Mouse (Mus musculus) MEL-GATA-1-ER (cell line): Measurements from ENCODE around the gene Grwd1.

Experiments used
- DNase-seq: peaks from one replicate; pipeline ENCODE4 v3.0.0-alpha.2; 2012; ENCODE audit warnings: low read depth; ENCODE audit errors: extremely low read depth

The Grwd1 gene

DNA sequence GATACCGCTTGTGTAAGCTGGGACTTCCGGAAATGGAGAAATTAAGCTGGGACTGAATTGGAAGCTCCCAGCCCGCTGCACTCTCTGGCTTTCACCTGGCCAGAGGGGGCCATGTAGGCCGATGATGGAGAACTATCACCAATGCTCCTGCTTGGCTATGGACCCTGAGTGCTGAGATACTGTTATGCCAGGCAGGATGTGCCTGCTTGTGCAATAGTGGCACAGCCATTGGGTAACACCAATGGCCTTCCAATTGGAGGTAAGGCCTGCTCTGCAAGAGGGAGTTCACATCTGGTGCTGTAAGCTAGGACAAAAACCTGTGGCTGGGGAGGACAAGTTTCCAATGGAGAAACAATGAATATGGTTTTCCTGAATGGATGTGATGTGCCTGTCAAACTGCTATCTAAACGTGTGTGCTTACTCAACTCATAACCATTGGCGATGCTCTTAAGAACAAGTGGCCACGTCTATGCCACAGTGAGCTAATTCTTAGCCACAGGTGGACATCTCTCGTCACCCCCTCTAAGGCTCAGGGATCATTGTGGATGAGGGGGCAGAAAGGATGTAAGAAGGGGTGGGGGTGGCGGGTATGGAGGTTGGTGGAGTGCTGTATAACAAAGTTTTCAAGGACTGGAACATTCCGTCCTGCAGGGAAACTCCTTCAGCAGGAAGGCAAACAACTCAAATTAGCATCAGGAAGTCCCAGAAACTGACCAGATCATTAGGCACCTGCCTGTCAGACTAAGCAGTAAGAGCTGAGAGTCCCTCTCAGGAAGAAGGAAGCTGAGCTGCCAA lies 12.4 kb upstream of the Grwd1 start:
- no peak for DNase-seq

DNA sequence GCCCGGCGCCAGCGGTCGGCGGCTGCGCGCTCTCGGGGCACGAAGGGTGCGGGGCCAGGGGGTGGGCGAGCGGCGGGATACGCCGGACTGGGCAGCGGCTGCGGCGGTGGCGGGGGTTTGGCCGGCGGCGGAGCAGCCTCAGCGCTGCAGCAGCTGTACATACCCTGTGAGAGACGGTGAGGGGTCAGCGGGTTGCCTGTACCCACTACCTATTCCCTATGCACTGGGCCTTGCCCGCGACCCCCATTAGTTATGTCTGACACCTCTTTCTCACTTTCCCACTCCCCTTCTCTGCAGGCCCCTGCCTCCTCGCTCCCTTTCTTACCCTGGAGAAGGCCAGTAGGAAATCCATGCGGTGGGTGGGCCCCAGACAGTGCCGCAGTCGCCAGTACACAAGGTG lies 3.2 kb upstream of the Grwd1 start:
- DNase-seq: no peak

DNA sequence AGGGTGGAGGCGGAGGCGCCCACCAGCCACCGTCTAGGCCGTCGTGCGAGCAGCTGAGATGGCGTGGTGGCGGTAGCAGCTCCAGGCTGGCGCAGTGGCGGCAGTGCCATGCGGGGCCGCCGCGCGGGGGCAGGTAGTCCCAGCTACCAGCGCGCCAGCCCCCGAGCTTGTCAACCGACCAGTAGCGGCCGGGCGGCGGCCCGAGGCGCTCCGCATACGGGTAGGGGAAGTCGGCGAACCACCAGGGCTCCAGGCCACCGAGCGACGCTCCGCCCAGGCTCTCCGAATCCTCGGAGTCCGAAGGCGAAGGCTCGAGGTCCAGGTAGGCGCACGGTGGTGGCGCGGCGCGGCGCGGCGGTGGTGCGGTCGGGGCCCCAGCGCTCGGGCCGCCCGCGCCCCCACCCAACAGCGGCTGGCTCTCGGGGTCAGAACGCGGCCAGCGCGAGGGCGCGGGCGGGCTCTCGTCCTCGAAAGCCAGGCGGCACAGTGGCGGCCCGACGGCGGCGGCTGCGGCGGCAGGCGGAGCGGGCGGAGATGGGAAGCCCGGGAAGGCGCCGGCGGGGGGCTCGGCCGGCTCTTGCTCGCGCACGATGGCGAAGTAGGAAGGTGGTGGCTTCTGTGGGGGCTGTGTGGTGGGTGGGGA lies 2.5 kb upstream of the Grwd1 start:
- no peak for DNase-seq

DNA sequence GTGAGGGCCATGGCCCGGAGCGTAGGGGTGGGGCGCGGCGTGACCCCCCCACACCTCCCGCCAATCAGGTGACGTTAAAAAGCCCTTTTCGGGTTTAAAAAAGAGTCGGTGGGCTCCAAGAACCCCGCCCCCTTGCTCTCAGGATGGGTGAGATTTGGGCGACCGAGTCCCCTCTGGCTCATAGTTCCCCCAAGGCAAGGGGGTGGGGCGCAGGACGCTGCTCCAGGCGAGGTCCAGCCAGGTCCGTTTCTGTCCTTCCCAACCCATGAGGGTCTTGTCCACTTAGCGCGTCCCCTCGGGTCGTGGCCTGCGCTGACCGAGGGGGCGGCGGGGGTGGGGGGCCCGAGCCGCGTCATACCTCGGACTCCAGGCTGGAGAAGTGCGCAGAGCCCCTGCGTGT lies 1.7 kb upstream of the Grwd1 start:
- no peak for DNase-seq

DNA sequence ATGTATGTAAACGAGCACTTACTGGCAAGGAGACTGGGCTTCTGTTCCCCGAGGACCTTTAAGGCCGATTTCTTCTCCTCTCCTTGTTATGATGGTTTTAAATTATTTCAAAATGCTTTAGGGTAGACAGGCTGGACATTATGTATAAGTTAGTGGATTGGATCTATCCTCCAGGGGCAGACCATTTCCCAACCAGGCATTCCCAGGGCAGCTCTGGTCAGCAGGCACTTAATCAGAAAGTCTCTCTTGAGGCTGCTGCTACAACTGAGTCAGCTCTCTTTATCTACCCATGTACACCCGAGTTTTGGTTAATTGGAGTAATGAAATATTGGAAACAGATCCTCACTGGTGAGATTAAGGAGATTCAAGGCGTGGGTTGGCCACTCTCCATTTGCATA lies 383 bp upstream of the Grwd1 start:
- no peak for DNase-seq

DNA sequence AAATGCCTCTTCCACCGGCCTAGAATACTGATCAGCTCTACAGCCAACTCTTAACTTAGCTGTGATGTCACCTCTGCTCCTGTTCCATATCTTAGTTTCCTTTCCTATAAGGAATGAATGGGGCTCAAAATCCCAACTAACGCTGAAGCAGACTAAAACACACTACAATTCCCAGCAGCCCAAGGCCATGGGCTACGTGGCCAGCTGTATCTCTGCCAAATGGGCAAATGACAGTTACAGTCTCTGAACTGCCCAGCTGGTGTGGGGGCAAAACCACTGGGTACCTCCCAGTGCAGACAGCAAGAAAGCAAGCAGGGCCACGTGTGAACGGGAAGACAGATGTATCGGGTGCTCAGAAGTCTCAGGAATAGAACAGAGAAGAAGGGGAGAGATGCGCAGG lies 4.1 kb downstream of the Grwd1 start:
- no peak for DNase-seq

DNA sequence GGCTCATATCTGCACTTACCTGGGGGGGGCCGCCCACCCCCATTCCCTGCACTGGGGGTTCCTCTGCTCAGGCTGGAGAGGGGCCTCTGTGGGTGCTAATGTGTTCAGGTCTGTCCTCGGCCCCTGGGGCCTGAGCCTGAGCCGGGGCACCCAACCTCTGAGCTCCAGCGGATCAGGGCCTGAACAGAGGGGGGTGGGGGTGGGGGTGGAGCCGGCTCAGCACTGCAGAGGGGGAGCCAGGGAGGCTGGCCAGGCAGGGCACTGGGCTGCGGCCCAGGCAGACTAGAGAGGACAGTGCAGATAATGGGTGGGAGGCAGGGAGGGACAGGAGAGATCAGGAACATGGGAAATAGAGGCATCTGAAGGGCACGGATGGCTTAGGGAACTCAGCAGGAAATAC lies 6.1 kb downstream of the Grwd1 start, which contains the start of gene Kcnj14:
TSS of gene Kcnj14 (minus strand) at position 185 of the 400 bp plus-strand sequence.
- no peak for DNase-seq

DNA sequence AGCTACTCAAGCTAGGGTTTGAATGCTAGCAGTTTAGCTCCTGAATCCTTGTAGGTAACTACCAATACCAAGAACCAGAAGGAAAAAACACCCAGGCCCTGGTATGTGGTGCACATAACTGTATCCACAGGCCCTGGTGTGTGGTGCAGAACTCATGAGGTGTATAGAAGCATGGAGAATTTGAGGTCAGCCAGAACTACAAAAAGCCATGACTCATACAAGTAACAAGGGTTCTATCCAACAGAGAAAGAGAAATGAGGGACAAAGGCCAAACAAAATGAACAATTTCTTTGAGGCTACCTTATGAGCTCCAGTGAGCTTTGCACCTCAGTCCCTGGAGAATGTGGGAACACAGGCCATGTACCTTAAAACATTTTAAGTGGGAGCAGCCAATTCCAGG lies 9.8 kb downstream of the Grwd1 start:
- DNase-seq: no peak

DNA sequence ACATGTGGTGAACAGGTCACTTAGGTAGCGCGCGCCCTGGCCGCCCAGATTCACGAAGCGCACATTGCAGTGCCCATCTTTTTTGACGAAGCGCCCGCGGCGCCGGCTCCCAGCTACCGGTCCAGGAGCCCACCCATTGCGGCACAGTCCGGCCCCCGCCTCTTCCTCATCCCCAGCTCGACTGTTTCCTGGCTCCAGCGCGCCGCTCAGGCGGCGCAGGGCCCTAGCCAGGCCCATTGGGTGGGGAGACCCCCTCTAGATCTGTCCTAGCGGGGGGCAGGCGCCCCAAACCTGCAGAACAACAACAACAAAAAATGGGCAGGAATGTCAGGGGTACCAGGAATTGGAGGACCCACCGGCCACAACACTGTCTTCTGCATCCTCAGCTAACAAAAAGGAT lies 10.9 kb downstream of the Grwd1 start:
- DNase-seq: no peak

DNA sequence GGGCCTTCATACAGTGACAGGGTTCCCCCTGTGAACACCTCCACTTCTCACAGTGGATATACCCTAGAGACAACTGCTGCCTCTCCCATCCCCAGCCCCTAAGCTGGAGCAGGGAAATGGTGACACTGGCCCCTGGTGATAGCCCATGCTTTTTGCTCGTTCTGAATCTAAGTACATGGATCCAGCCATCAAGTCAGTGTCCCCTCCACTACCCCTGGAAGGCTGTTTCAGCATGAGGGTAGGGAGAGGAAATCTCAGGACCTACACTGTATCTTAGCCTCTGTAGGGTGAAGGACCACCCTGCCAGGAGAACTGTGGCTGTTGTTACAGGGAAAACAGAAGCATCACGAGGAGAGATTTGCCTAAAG lies 14.8 kb downstream of the Grwd1 start:
- DNase-seq: no peak

DNA sequence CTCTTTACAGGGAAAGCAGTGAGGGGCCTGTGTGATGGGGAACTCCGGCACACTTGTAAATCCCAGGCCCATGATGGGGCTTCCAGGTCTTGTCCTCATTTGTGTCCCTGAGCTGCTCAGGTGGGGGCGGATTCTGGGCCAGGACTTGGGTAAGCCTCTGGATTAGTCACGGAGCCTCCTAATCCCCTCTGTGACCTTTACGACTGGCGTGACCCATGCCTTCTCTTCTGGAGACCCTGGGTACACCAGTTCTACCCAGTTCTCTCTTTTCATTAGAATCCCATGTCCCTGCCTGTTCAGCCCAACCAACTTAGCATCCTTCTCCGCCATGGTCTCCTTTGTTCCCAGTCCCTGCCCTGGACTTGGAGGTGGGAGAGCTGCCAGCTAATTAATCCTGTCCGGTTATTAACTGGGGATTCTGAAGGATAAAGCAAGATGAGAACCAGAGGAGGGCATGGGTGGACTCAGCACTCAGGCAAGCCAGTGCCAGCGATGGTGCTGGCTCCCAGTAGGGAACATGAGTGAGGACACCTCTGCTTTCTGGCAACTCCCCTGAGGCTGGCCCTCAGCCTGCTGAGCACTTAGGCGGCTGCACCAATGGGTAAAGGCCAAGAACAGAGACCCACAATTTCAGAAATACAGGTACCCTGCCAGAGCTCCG lies 15.3 kb downstream of the Grwd1 start:
- no peak for DNase-seq

DNA sequence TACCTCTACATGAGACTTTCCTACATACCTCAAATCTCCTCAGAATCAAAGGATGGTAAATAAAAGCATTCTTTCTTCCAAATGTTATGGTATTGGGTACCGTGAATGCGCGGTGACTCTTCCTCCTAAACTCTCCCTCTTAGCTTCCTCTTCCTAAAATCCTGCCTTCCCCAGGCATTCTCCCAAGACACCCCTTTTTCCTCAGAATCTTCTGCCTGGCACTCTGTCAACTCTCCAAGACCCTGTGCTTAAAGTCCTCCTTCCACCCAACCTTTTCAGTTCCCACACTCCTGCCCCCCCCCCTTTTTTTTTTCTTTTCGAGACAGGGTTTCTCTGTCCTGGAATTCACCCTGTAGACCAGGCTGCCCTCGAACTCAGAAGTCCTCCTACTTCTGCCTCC lies 15.9 kb downstream of the Grwd1 start:
- no peak for DNase-seq

DNA sequence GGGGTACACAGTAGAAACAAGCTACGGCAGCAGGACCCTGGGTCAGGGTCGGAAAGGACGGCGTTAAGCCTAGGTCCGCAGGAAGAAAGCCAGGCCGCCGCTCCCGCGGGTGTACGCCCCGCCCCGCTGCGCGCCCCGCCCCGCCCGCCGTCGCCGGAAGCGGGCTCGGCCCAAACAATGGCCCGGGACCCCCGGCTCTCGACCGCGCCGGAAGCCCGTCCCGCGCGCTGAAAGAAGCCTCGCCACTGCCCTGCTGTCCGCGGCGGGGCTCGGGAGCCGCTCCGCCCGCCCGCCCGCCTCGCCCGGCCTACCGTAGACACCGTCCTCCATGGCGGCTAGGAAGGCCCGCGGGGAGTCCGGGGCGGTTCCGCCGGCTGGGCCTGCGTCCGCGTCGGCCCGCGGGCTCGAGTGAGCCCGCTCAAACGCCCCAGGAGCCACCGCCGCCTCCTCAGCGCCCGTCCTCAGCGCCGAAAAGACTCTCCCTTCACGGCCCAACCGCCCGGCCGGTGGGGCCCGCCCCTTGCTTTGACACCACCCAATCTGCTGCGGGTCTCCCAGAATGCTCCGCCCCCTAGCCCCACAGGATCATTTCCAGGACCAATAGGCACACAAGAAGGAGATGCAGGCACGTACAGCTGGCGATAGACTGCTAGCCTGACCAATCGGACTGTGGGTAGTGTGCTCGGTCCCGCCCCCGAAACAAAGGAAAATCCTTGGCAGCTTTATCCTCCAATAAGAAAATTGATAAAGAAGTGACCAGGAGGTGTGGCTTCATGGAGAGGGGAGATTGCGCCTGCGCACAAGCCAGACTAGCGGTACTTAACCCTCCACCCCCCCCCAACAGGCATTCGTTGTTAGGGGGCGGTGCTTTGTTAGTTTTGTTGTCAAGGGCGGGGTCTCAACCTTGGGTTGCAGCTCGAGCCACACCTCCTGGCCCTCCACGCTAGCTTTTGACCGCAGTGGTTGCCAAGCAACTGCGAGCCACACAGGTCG lies 16.7 kb downstream of the Grwd1 start, which contains the start of gene Cyth2:
TSS of gene Cyth2 (minus strand) at position 795 of the 993 bp plus-strand sequence.
- DNase-seq: peak; percentile 98

DNA sequence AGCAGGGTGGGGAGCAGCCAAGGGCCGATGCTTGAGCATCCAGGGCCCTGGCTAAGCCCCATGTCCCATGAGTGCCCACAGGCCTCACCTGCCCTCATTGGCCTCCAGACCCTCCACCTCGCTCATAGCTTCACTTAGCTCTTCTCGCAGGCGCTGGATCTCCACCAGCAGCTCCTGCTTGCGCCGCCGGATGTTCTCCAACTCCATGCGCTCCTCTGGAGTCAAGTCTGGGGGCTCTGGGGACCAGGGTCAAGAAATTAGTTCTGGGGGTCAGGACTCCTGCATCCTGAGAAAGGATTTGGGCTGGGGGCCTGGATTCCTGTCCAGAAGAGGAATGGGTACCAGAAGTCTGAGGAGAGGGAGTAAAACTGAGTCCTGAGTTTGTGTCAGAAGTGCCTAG lies 17.8 kb downstream of the Grwd1 start:
- no peak for DNase-seq

DNA sequence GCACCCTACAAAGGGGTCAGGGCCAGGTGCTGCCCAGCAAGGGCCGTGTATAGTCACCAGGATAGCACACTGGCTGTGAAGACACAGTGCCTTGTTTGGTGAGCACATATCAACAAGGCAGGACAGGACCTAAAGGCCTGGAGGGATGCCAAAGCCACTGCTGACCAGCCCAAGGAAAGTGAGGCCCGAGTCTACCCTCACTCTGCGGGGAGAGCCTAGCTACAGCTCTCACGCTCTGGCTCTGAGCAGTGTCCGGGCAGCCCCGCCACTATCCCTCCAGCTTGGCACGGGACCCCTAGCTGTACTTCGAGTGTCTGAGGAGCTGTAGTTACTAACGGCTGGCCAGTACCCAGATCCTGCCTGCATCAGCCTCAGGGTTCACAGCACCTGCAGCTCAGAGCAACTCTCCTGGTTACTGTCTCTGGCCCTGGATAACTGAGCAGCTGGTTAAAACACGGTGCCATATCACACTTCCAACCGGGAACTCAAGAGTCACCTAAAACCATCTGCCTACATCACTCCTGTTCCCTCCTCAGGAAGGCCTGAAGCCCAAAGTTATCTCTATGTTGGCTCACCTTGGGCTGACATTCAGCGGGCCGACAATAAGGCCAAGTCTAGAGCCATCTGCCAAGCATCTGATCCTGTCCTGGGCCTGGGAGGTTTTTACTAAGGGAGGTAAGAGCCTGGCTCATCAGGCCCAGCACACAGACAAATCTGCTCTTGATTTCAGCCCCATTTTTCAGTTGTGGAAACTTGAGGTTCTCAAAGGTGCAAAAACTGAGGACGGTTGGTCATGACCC lies 21.3 kb downstream of the Grwd1 start:
- DNase-seq: no peak

DNA sequence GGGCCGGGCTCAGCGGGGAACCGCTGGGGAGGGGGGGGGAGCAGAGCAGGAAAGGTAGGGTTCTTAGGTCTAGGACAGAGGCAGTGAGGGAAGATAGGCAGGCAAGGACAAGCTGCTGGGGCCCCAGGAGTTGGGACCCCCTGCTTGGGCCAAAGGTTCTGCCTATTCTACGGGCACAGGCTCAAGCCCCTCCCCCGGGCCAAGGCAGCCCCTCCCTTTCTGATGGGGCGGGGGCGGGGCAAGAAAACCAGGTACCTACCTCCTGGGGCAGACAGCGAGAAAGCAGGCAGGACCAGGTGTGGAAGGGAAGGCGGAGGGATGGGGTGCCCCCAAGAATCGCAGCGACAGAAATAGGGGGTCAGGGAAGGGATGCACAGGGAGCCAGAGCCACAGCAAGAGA lies 22.3 kb downstream of the Grwd1 start:
- DNase-seq: no peak

DNA sequence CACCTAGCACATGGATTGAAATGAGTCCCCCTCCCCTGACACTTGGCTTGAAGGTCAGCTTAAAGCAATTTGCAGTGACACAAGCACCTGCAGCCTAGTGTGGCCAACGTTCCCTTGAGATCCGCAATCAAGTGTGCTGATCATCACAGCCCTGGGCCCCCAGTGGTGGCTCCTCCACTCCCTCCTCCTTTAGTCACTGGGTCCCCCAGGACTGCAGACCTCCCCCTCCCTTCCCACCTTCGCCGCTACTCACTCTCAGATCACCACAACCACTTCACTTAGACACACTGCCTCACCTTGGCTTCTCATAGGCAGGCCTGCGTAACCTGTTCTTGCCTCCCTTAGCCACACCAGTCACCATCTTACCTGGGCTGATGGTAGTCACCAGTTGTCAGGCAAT lies 24.8 kb downstream of the Grwd1 start:
- DNase-seq: no peak

DNA sequence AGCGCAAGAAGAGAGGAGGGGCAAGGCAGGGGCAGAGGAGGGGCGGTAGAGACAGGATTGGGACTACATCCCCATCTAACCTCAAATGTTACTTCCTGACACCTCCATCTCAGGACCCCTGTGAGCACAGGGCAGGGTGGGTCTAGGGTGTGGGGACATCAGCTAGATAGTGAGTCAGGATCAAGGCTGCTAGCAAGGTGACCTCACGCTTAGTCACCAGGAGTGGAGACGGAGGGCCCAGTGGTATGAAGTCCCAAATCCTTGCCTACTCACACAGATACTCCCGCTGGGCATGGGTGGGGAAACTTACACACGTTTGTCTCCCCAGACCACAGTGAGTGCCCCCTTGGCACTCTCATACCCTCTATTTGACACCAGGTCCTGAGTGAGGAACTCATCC lies 28.2 kb downstream of the Grwd1 start:
- DNase-seq: no peak

DNA sequence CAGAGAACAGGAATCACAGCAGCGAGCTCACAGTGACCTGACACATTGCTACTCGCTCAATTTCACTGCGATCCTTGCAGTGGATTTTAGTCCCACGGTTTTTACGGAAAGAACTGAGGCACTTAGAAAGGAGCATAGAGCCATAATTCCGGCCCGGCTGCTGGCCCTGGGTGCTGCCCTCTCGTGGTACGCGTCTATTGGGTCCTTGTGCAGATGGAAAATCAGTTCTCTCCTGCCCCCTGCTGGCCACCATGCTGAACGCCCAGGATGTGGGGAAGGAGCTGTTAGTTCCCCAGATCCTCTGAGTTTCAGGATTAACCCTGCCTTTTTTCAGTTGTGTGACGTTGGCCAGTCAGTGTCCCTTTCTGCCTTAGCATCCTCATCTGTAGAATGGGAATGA lies 29.4 kb downstream of the Grwd1 start:
- DNase-seq: peak; percentile 78

DNA sequence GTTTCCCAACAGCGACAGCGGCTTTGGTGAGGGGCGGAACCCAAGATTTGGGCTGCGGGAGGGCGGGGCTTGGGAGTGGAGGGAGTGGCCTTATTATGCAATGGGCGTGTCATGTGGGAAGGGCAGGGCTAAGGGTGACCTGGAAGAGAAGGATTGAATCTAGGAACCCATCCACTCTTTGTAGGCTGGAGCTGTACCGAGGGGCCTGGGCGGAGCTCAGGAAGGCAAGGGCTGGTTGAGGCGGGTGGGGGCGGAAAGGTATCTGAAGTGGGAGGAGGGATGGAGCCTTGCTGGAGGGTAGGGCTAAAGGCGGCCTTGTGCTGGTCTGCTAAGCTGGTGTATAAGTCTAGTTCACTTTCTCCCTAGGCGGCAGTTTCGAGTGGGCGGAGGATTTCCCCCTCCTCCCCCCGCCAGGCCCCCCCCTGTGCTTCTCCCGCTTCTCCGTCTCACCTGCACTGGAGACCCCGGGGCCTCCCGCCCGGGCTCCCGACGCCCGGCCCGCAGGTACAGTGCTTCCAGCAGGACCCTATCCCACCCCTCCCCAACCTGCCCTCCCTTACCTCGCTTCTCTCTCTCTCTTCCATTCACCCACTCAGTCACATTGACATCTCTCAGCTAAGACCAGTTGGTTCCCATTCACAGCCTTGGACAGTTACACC lies 30.1 kb downstream of the Grwd1 start:
- peak; percentile 68 for DNase-seq
